Mouse (Mus musculus): ENCODE data around the gene Dusp11.
A peak's percentile ranks its signal among the peaks of the same experiment; 100 is the strongest.
"Not testable (repeated sequence)": the region's sequence is repeated elsewhere in the genome, so short reads cannot be mapped to it uniquely, and the experiment has no call there.

Gene Dusp11

DNA sequence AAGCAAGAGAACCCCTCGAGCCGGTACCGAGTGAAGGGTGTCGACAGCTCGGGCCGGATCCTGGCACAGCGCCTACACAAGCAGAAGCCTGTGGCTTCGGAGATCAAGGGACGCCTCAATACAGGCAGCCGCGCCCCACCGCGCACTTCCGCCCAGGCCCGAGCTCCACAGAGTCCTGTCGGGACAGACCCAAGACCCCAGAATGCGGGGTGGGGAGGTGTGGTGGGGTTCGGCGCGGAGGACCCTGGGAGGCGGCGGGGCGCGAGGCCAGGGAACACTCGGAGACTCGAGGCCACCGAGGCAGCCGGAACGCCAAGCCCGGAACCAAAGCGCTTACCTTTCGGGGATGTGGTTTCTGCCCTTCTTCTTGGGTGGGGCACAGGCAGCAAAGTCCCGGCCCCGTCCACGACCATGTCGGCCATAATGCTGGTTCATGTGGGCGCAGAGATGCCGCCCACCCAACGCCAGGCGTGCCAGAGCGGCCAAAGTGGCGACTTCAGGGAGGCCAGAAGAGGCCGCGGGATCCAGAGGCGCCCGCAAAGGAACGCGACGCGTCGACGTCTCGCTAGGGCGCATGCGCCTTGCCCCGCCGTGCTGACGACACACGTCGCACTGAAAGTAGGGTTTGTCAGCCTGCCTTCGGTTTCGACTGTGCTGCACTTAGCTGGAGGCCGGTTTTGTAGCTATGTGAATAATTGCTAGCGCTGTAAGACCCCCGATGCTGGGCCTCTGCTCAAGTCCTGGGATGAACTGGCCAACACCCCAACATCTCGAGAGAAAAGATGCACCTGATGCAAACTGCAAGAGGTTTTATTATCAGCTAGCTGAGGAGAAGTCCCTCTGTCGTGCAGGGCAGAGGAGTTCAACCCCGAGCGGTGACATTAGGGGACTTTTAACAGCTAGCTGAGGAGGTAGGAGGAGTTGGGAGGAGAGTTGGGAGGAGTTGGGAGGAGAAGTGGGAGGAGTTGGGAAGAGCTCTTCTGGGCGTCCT lies at the start of gene Dusp11:
Gene Dusp11 (minus strand): TSS at position 567 of the 991 bp plus-strand sequence.
- peak; percentile 56 for DNase-seq (ENCODE audit: low read depth, low spot score)

DNA sequence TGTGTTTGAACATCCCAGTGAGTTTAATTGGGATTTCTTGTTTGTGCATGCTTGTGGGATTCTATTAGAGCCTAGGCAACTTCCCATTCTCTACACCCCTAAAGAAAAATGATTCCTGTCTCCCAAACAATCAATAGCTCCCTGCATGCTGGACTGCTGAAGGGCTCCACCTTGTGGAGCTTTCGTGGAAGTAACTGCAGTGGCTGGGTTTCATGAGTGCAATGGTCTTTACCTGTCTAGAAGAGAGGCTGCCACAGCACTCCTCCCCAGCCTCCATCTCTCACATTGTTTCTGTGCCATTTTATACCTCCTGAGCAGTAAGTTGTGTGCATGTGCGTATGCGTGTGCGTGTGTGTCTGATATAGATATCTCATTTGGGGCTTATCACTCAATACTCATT lies 48.5 kb upstream of the Dusp11 start:
- DNase-seq (ENCODE audit: low read depth, low spot score): no peak

DNA sequence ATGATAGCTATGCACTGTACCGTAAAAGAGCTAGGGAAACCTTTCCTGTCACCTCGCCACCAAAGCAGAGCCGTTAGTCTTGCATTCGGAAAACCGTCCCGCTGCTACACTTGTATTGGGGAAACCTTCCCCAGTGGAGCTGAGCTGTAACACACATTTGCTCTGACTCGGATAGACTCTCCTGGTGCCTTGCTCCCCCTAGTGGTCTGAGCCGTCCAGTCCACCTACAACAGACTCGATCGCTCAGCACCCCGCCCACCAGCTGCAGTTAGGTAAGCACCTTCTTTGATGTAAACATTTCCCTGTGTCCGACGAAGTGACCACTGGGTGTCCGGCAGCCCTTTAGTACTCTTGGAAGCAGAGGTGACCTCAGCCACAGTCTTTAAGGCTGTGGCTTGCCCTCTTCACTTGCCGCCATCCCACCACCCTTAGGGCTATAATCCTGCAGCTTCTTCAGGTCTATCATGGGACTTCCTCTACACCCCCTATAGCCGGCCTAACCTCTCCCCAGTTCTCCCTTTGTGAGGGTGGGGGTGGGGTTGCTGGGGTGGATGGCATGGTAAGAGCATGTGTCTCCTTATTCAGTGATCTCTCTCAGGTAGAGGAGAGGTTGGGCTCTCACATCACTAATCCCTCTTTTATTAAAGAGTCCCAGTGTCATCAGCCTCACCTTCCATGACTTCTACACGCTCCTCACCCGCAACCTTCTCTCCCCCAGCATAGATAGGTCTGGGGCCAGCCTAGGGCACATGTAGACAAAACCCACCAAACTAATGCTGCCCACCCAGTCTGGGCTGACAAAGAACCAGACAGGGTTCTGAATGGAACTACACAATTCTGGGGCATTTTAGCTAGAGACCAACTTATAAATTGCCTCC lies 43.0 kb upstream of the Dusp11 start:
- DNase-seq (ENCODE audit: low read depth, low spot score): peak; percentile 74

DNA sequence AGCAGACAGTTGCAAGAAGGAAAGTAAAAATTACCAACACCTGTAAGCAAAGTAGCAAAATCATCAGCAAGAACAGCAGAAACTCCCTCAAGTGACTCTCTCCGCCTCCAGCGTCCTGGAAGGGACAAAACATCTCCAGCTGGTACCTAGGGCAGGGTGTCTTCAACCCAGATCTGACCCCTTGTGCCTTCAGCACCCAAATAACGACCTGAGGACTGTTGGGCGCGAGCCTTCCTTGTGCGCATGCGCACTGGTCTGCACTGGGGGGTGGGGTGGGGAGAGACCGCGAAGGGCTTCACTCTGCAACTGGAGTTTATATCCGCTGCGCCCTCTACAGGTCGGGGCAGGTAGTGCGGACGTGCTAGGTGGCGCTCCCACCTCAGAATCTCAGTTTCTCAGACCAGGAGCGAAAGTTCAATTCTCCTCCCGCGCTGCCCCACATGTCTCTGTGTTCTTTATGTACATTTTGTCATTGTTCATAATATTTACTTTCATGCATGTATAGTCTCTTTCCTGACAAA lies 42.0 kb upstream of the Dusp11 start:
- no peak for DNase-seq (ENCODE audit: low read depth, low spot score)

DNA sequence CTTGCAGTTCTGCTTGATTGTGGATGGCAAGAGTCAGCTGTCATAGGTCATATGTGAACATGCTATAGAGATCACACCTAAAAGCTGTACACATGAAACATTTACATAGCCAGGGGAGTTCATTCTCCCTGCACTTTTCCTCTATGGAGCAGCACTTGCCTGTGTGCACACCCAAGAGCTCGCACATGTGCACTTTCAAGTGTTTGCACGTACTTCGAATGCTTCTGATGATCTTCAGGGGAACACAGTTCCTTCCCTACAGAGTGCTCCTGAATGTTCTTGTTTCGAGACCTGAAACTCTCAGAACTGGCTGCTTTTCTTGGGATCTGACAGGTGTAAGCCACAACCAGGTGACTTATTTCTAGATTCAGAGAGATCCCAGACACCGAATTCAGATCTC lies 29.3 kb upstream of the Dusp11 start:
- DNase-seq (ENCODE audit: low read depth, low spot score): not testable (repeated sequence)

DNA sequence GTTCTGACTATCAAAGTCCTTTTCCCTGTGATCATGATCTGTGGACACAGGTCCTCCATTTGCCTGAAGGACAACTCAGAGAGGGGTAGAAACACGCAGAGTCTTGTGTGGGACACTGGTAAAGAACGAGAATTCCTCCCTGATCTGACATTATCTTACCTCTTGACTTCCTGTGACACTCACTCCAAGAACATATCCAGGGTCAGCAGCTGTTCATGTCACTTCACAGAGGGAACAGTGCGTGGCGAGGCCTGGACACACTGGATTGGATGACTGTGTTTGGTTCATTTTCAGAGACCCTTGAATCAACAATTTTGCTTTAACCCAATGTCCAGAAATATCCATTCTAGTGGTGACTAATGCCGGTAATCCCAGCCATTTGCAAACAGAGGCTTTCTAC lies 28.1 kb upstream of the Dusp11 start:
- DNase-seq (ENCODE audit: low read depth, low spot score): not testable (repeated sequence)

DNA sequence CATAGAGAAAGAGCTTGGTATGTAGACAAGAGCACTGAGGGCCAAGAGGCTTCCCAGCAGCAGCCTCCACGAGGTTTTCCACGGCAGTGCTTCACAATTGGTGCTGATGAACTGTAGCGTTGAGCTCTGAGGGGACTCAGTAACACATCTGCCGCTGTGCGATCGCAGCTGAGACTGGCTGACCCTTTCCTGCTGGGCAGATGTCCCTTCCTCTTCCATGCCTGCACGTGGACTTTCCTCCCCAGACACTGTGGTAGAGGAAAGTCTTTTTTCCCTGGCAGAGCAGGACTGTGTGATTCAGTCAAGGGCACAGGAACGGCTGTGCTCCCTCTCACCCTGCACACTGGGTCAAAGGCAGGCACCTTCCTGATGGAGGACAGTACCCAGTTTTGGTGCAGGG lies 22.9 kb upstream of the Dusp11 start:
- no peak for DNase-seq (ENCODE audit: low read depth, low spot score)

DNA sequence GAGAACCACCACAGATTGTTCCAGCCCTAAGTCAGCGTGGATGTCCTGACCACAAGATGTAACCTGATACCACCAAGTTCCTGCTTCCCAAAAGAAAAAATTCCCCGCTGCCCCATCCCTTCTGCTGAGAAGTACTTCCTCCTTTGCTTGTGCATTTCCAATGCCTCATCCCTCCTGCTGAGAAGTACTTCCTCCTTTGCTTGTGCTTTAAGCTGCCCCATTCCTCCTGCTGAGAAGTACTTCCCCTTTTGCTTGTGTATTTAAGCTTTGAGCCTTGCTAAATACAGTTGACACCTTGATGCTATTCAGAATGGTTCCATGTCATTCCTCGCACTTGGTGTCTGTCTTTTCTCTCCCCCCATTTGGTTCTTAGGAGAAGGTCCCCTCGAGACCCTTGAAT lies 17.3 kb upstream of the Dusp11 start:
- DNase-seq (ENCODE audit: low read depth, low spot score): not testable (repeated sequence)

DNA sequence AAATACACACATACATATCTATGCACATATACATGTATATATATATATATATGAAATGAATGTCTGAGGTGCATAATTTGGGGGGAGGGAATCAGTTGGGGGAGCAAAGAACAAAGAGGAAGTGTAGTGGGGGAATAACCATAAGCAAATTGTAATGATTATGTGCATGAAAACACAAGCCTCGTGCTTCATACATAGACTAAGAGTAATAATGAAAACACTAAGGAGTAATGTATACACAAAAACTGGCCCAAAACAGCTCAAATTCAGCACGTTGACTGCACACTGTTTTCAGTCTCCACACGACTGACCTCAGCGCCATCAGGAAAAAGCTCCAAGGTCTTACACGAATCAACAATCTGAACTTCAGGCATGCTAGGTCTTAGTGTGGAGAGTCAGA lies 14.8 kb upstream of the Dusp11 start:
- DNase-seq (ENCODE audit: low read depth, low spot score): no peak

DNA sequence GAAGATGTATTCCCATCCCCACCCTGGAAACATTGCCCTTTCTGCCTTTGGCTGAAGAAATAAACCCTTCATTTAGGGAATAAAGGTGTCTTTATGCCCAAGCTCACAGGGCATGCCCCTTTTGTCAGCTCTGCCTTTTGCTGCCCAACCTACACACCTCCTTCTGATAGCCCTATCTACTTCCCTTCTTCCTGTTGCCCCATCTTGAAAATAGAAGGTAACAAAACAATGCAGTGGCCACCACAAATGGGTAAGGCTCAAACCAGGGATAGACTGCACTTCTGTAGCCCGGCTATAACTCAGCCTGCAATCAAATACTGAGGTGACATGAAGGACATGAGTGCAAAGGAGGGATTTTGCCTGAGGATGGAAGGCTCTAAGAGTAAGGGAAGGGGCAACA lies 14.3 kb upstream of the Dusp11 start:
- no peak for DNase-seq (ENCODE audit: low read depth, low spot score)

DNA sequence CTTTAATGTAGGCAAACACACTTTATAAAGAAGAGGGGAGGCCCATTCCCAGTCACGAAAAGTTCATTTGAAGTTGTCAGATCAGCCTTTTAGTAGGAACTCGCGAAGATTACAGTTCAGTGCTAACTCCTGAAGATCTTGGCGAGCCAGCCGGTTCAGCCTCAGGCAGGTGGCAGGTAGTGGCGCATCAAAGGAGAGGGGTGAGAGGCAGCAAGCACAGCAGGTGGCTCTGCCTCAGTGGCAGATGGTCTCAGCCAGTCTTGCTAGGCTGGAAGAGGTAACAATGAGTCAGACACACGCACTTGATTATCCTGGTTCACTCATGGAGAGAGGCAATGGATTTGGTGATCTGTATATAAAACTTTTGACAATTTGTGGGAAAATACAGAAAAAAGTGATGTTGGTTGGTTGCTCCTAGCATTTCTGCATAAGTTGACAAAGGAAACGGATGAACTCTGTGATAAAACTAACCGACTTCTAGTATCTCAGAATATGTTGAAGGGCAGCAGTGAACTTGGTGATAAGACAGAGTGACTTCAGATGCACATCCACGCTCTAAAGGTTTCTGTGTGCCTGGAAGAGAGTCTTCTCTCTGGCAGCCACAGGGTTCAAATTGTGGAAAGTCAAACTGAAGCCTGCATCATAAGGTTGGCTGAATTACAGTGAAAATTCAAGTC lies 13.6 kb upstream of the Dusp11 start:
- DNase-seq (ENCODE audit: low read depth, low spot score): no peak

DNA sequence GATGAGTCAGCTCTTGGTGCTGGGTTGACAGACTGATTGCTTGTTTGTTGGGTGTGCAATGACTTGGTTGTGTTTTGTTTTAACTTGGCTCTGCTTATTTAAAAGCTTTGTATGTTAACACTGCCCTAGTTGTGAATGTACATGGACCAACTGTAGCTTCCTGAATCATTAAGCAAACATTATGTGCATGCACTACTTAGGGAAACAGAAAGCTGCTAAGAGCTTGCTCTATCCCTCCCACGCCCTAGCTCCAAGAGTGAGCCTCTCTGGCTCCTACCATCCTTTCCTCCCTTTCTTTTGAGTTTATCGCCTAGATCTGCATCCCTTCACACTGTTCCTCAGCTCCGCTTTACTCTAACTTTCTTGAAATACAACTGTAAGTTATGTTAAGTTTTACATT lies 11.9 kb upstream of the Dusp11 start:
- no peak for DNase-seq (ENCODE audit: low read depth, low spot score)

DNA sequence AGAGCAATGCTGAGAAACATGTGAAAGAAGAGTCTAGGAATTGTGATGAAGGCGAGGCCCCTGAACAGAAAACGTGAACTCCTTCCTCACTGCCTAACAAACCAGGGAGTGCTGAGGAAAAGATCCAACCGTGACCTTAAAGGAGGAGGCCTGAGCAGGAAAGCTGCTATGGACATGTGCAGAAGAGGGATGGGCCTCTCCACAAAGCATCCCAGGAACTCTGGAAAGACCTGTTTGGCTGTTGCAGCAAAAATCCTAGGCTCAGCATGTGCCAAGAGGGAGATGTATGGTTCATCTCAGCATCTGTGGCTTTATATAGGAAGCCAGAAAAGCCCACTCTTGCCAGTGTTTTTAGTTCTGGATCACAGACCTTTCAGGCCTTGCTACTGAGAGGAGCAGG lies 11.2 kb upstream of the Dusp11 start:
- DNase-seq (ENCODE audit: low read depth, low spot score): no peak

DNA sequence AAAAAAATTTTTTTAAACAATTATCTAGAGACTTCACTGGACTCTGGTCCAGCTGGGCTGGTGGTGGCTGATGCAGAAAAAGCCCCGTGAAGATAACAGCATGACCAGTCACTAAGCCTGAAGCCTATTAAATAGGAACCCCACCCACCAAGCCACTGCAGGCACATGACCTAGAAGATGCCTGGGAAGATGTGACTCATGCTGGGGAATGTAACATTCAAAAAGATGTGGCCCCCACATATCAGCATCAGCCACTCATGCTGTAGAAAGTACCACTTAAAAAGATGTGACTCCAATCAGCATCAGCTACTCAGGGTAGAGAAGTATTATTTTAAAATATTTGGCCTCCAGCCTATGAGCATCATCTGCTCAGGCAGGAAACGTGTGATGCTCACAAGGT lies 8.4 kb upstream of the Dusp11 start:
- DNase-seq (ENCODE audit: low read depth, low spot score): no peak

DNA sequence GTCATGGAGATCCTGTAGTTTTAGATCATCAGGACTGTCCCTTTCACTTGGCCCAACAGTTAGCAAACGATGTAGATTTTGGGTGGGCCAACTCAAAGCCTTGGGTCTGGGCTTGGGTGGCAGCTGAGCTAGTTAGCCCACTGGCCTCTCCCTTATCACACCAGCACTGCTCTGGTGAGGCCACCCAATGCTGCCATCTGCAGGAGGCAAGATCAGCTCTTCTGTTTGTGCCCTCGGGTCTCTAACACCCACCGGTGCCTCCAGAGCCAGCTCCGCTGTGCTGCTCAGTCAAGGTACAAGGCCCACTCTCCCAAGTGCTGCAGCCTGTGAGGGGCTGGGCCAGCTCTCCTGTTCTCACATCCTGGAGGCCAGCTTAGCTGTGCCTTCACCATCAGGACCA lies 5.2 kb upstream of the Dusp11 start:
- no peak for DNase-seq (ENCODE audit: low read depth, low spot score)

DNA sequence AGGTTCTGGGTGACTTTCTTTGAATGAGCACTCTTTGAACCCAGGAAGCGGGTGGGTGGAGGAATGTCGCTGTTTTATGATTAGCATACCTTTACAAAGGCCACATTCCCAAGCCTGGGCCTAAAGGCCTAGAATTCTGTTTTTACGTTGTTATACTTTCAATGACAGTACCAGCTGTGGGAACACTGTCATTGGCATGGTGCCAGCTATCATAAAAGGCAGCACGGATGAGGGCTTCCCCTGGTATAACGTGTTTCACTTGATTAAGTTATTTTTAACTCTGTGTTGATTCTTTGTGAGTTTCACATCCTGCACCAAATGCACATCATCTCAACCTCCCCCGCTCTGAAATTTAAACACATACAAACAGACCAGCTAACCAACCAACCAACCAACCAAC lies 4.6 kb upstream of the Dusp11 start:
- not testable (repeated sequence) for DNase-seq (ENCODE audit: low read depth, low spot score)

DNA sequence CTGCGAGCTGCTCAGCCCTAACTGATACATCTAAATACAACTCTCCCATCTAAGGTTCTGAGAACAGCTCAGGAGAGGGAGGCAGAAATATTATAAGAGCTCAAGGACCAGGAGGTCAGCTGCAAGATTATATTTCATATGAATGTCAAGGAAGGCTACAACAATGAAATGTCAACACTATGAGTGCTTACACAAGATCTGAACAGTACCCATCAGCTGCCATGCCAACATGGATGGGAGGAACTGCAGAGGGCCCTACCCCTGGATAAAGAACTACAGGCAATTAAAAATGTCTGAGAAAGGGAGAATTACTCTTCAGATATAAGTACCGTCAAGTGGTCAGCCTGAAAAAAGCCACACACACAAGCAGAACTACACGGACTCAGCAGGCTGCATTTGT lies 3.9 kb downstream of the Dusp11 start:
- no peak for DNase-seq (ENCODE audit: low read depth, low spot score)

DNA sequence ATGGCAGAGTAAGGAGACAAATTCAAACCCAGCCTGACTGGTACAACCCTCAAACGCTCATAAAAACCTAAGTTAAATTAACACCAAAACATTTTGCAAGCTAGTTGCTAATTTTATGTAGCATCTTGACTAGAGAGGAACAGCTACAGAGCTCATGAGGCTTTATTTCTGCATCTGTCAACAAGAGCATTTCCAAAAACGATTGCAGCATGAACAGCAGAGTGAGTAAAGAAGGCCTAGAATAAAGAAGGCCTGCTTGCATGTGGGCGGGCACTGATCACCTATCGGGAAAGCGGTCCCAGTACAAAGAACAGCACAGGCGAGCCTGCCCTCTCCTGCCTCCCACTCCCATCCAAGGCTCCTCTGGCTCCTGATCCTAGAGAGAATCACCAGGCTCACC lies 12.9 kb downstream of the Dusp11 start:
- no peak for DNase-seq (ENCODE audit: low read depth, low spot score)

DNA sequence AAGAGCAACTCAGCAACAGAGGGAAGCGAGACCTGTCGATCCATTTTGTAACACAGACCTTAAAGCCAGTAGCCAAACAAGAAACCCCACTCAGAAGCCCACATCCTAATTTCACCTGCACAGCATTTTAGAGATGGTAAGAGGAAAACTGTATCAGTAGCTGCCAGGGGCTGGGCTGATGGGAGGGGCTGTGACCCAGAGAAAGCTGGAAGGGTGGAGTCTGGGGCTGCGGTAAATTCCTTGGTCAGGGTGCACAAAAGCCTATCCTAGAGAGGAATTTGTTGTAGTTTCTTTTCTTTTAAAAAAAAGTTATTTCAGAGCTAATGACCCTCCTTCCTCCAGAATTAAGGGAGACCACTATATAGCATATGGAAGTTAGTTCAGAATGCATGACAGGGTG lies 19.0 kb downstream of the Dusp11 start:
- DNase-seq (ENCODE audit: low read depth, low spot score): no peak

DNA sequence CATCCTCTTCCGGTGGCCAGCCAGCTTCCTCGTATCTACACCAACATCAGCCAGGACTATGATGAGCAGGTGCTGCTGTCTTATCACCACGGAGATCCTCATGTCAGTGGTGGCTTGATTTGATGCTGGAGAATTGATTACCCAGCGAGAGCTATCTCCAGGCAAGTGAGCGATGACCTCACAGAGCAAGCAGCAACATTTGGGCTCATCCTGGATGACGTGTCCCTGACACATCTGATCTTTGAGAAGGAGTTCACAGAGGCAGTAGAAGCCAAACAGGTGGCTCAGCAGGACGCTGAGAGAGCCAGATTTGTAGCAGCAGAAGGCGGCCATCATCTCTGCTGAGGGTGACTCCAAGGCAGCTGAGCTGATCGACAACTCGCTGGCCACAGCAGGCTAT lies 22.8 kb downstream of the Dusp11 start:
- DNase-seq (ENCODE audit: low read depth, low spot score): no peak

Data from WW6 (cell line).